Mouse (Mus musculus) gastrocnemius, postnatal 14 days (tissue): Measurements from ENCODE around the gene Ptpn14. TPM values are rescaled to one million over a fixed set of nuclear protein-coding genes. Genes with fewer than 3 reads are reported as not detected.

ENCODE experiments used
- DNase-seq: peaks from one replicate; pipeline ENCODE4 v3.0.0; 2021; ENCODE audit warnings: mixed read lengths
- intact Hi-C: fragments of 180-260 bp; cut with DNase I; formaldehyde crosslinking; loops from one replicate; pipeline ENCODE4 v1.15.1; 2025; ENCODE audit warnings: low total_unique reads
- total RNA-seq, 2 experiments: library from RNA; stranded (reverse); gene quantifications; 2 replicates each; pipeline ENCODE4 v1.2.3; 2021

Gene Ptpn14
- total RNA-seq, 2 experiments from 2014 or later, result 11.0 to 12.9 TPM

DNA sequence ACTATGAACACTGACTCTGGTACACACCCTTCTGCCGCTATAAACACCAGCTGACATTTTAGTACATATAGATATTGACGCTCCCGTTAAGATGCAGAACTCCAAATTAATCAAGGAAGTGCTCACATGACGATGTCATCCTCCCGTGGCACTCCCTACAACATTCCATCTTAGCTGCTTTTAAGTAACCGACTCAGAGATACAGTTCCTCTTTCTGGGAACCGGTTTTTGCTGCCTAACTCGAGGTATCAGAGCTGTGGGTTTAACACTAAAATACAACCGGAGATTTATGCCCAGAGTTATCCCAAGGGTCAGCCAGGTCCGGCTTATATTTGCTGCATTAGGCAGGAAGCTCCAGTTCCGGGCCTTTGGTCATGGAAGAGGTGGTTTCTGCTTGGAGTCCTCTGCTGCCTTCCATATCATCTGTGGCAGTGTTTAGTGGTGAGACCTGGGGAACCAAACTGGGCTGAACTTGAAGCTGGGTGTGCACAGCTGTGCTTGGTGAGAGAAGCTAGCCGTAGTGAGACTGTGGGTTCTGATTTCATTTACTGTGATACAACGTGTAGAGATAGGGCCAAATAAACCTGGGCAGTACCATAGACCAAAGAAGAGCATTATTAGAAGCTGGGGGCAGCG, 64.6 kb downstream of the Ptpn14 start:
- intact Hi-C loops, result no loop called here
- DNase-seq, result no peak

DNA sequence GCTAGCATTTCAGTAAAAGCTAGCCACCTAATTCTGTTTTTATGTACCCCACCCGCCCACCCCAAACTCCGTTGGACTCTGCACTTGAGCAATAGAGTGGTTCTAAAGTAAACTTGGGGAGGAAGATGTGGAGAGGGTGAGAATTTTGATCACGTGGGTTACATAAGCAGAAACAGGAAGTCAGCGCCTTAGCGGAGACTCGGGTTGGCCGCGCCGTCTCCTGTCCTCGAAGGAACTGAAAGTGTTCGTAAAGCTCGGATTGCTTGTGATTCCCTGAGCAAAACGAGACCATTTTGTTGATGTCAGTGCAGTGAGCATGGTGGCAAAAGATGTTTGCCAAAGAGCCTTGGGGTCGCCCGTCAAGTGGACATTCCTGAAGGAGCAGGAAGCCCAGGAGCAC, 70.9 kb downstream of the Ptpn14 start:
- intact Hi-C loops, result no loop called here
- no peak for DNase-seq

DNA sequence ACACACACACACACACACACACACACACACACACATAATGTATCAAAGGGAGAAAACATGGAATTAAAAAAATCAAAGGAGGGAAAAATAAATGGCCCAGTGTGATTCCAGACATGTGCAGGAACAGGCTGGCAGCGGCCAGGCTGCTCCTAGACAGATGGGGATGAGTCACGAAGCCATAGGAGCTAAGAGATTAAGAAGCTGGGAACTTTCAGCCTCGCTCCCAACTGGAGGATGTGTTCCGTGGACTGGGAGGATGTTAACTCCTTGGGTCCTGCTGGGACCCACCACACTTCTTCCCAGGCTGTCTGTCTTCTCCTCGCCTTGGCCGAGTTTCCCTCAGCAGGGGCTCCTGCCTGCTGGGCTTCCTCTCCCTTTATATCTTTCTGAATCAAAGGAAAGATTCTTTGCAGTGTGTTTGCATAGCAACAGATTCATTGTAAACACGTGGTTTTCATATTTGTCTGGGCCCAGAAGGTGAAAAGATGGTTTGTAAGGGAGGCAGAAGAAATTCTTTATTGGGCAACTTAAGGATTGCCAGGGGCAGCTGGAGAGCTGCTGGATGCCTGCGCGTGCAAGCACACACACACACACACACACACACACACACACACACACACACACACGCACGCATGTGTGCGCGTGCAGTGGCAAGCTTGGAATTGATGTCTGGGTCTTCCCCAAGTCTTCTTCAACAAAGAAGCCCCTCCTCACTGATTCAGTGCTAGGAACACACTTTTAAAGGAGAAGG, 72.3 kb downstream of the Ptpn14 start:
- intact Hi-C loops, result no loop called here
- no peak for DNase-seq

DNA sequence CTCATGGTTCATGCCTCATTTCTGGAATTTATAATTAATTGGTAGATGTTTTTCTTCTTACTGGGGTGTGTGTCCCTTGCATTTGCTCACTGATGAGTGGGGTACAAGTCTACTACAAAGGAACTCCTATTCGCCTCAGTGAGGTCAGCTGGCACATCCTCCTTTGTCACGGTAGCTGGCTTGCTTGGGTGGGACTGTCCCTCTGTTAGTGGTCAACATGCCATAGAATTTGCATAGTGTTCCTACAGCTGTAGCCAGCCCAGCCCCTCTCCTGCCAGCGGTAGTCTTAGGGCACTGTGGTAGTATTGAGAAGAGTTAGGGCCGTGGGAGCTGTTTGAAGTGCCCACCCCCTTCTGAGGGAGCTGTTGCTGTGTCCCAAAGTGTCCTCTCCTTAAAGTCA, 73.2 kb downstream of the Ptpn14 start:
- intact Hi-C loops, result no loop called here
- no peak for DNase-seq

DNA sequence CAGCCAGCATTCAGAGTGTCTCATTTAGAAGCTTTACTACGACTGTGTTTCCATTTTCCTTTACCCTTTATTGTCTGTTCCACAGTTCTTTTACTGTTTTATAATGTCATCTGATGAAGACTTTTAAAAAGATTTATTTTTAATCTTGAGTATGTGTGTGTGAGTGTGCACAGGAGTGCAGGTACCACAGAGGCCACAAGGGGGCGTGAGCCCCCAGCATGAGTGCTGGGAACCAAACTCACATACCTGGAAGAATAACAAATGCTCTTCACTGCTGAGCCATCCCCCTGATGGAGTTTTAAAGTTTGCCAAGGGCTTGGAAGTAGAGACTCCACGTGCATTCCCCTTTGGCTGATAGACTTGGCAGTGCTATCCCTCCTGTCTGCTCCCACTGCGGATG, 74.5 kb downstream of the Ptpn14 start:
- intact Hi-C loops, result no loop called here
- DNase-seq, result no peak

DNA sequence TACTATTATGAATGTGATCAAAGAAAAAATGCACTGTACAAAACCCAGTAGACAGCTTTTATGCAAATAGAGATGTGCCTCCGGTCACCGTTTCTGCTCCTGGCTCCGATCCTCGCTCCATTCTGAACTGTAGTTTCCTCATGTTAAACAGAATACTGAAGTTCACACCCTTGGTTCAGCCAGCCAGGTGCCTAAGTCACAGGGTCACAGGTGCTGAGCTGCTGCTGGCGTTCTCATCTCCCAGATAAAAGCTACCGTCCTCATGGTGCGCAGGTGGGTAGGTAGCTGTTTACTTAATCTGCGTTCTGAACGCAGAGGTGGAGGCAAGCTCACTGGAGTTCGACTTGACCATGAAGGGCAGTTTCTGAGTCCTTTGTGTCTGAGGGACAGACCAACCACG, 75.7 kb downstream of the Ptpn14 start:
- intact Hi-C loops, result no loop called here
- DNase-seq, result no peak

DNA sequence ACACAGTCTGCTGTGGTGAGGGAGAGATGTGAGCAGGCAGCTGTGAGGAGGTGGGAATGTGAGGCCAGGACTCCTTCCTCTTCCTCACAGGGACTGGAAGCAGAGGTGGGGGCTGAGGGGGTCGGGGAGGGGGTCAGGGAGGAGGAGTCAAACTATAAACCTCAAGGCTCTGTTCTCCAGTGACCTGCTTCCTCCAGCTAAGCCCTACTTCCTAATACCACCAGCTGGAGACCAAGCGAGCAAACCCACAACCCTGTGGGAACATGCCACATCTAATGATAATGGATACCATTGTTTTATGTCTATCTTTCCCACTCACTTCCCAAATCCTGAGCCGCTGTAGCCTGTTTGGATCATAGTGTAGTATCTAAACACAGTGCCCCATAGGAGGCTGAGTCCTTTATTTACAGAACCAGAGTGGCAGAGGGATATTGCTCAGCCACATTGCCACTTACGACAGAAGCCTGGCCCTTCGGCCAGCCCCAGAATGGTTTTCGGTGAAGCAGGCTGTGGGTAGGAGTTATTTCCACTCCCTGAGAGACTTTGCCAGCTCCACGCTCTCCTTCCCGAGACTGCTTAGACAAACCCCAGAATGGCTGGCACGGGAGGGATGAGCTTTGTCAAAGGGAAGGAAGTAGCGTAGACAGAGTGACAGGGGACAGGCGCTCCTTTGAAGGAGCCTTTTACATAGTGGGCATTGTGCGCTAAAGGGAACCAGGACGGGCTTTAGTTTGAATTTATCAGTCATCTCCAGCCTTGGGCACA, 78.6 kb downstream of the Ptpn14 start:
- intact Hi-C loops, result no loop called here
- DNase-seq, result no peak

DNA sequence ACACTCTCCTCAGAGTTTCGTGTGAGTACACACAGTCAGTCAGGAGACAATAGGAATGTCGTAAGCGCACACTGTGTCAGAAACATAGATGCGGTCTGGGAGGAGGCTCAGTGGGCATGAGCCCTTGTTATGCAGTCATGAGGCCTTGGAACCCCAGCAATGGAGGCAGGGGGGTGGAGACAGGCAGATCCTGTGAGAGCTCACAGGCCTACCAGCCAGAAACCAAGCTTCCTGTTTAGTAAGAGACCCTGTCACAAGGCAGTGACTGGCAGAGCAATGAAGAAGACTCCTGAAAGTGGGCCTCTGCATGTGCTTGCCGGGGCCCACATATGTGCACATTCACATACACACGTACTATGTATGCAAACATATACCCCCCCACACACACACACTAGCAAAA, 79.9 kb downstream of the Ptpn14 start:
- intact Hi-C loops, result no loop called here
- no peak for DNase-seq

DNA sequence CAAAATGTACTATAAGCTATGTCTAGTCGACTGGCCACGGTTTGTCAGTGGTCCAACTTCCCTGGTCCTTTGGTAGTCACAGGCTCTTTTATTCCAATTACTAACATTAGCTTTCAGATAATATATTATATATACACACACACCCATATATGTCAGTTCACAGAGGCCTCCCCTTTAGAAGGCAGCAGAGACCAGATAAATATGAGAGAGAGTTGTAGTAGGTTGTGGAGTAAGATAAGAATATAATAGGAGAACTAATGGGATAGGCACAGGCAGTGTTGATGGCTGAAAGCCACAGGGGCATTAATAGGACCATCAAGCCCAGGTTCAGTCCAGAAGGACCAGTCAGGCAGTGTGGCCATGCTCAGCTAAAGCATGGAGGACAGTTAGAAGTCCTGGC, 80.4 kb downstream of the Ptpn14 start:
- no peak for DNase-seq
- intact Hi-C loops, result no loop called here

DNA sequence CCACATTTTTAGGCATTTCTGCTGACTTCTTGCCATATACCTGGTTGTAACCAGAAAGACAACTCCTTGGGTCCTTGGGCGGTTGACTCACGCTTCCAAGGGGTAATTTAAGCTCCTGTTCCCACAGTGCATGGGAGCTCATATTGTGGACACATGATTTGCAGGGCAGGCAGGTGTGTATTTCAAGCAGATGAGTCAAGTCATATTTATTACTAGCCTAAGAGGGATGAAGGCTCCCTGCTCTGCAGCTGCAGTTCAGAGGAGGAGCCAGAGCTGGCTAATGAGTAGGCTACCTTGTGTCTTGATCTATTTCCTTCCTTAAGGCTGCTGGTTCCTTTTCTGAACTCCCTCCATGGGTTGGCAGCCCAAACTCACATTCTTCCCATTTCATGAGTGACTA, 83.7 kb downstream of the Ptpn14 start:
- intact Hi-C loops, result no loop called here

DNA sequence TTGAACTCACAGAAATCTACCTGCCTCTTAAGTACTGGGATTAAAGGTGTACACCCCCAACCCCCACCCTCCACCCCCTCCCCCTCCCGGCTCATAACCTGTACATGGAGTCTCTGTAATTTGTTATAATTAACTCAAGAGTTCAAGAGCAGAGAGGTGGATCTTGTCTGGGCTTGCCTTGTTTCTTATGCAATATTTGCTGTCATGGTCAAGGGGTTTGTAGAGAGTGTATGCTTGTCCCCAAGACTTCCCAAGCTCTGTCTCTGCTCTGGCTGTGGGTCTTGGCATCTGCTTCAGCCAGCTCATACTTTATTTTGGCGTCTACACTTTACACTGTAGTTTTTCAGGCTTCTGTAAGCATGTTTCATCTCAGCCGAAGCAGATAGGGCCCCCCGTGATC, 86.3 kb downstream of the Ptpn14 start:
- no peak for DNase-seq
- intact Hi-C loops, result no loop called here

More for the DNA sequence above, 83.7 kb downstream of the Ptpn14 start:
- no peak for DNase-seq

DNA sequence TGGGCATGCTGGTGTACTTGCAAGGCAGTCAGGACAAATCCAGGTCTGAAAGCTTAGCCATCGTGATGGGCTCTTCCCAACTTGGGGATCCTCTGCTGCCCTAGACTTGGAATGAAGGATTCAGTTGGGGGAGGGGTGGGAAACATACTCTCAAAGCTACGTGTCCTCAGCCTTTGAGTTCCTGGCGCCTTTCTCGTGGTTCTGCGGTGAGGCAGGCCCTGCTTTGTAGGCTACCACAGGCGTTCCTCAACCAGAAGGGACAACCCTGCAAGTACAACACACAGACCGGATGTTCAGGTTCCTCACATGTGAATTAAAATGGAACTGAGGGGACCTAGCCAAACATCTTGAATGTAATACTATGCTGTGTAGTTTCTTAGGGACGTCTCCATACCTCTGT, 89.0 kb downstream of the Ptpn14 start:
- intact Hi-C loops, result no loop called here
- no peak for DNase-seq

DNA sequence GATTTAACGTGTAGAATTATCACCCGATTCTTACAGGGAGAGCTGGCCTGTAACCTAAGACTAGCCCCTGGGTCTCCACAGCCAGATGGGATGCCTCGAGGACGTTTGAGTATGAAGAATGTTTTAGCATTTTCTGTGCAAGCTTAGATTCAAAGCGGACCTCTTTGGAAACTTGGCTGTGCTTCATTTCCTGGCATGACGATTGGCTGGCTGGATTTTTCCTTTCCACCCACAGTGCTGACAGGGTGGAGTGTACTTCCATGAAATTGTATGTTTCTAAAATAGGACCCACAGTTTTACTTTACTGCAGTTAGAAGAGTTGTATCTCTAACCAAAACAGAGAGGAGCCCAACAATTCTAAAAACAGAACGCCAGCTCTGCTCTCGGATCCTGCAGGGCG, 89.7 kb downstream of the Ptpn14 start:
- intact Hi-C loops, result no loop called here

DNA sequence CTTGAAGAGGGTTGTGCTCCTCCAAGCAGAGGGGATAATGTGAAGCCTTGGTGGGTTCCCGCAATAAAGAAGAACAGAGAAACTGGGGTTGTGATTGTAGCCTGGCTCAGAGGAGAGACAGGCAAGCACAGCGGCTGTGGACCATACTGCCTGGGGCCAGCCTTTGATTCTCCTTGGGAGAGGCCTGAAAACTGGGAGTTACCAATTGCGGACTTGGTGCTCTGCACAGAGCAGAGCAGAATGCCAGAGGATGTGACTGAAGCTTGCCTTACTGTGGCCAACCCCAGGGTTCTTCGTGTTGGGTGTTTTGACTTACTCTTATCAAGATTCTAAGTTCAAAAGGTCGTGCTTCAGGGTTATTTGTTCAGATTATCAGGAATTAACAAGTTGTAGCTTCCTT, 92.0 kb downstream of the Ptpn14 start:
- DNase-seq, result no peak
- intact Hi-C loops, result no loop called here

More for the DNA sequence above, 89.7 kb downstream of the Ptpn14 start:
- DNase-seq, result no peak

DNA sequence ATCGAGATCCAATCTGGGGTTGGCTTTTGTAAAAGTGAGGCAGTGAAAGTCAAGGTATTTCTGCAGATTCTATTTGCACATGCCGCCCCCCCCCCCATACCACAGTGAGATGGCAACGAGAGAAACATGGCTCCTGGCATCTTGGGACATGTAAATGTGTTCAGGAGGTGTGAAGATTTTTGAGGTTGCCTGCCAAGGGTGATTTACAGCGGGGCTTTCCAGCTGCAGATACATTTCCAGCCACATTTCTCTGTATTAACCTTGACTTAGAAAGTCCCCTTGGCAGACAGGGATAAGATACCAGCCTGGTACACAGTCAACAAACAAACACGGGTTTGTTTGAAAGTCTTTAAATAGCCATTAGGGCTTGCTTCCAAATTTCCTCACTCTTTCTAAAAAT, 96.4 kb downstream of the Ptpn14 start:
- intact Hi-C loops, result no loop called here
- no peak for DNase-seq

DNA sequence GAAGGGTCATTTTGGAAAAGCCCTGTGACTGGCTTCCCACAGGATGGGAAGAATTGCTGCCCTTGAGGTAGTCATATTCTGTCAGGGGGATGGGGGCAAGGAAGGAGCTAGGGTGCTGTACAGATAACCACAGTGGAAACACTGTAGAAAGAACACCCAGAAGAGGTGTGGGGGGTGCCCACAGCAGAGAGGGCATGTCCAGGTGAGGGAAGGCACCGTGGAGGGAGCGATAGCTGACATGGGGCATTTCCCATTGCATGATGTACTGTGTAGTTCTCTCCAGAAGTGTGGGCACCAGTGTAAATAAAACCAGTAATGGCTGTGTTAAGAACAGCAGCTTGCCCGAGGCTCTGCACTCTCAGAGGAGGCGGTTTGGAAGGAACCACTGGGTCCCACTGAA, 102.3 kb downstream of the Ptpn14 start:
- DNase-seq, result no peak
- intact Hi-C loops, result no loop called here

DNA sequence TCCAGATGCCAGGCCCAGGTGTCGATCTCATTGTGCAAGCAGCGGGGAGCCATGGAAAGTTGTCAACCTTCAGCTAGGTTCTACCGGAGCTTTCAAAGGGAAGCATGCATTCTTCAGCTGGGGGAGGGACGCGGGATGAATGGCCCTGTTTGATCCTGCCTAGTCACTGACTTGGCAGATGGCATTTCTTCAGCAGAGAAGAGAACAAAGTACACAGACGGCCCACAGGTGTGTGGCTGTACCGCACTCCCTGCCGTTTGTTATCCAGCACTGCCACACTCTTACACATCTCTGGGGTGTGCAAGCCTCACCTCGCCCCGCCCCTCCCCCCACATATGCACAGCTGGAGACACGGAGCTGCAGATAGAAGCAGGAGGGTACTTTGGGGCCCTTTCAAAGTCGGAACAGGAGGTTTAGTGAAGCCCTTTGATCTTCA, 102.7 kb downstream of the Ptpn14 start:
- no peak for DNase-seq
- intact Hi-C loops, result no loop called here

DNA sequence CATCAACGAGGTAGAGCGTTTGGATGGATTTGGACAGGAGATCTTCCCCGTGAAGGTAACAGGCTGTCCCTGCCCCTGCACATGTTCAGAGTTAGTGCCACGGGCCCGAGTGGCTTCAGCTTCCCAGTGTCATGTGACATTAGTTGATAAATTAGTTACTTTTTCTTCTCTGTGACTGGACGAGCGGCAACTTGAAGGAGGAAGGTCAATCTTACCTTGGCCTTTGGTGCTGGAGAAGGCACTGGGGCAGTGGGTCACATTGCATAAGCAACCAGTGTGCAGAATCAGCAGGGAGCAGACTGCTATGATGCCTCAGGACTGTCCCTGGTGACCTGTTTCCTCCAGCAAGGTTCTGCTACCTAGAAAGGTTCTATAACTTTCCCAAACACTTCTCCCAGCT, 105.3 kb downstream of the Ptpn14 start:
- intact Hi-C loops, result no loop called here
- no peak for DNase-seq

DNA sequence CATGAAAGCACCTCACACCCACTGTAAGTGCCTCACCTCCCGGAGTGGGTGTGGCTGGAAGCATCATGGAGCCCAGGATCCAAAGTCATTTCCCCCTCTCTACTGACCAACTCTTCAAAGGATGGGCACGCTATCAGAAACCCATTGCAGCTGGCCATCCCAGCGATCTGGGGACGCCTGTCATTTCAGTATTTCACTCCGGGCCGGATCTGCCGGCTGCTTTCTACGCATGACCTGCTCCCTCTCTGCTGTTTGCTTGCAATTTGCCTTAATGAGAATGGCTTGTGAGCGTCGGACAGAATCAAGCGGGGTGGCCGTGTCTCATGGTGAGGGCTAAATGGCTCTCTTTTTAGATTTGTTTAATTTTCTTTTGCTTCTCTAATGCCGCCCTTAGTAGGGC, 106.1 kb downstream of the Ptpn14 start:
- intact Hi-C loops, result no loop called here
- no peak for DNase-seq

DNA sequence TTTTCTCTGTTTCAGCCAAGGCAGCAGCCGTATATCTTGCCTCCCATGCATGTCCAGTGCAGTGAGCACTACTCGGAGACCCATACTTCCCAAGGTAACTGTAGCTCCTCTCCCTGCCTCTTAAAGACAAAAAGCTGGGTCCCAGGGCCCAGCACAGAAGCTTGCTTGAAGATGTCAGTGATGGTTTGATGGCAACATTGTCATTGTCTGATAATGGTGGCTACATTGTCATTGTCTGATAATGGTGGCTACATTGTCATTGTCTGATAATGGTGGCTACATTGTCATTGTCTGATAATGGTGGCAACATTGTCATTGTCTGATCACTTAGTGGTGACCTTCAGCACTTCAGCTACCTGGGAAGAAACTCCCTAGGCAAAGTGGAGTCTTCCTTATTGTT, 118.3 kb downstream of the Ptpn14 start:
- intact Hi-C loops, result no loop called here
- no peak for DNase-seq

DNA sequence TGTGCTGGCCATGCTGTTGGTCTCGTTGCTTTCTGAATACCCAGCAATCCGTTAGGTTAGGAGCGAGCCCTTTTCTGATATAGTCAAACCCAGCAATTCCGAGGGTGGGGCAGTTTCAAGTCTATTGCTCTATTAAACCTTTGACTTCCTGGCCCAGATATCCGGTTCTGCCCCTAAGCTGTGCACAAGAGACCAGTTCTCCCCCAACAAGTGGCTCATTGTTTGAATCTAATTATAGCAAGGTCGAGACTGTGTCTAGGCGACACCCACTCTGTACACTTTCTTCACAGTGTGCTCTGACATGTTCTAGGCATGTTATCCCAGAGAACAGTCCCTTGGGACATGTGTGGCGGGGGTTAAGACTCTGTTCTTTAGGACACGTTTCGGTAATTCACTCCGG, 121.5 kb downstream of the Ptpn14 start:
- no peak for DNase-seq
- intact Hi-C loops, result no loop called here
